Mouse (Mus musculus): ENCODE measurements around the gene Patj. TPM values are rescaled to one million over a fixed set of nuclear protein-coding genes. Genes with fewer than 3 reads are reported as not detected.
A peak's percentile ranks its signal among the peaks of the same experiment; 100 is the strongest.

Patj gene
- polyA plus RNA-seq, 1 experiment from 2014 or later = 8.9 TPM

DNA sequence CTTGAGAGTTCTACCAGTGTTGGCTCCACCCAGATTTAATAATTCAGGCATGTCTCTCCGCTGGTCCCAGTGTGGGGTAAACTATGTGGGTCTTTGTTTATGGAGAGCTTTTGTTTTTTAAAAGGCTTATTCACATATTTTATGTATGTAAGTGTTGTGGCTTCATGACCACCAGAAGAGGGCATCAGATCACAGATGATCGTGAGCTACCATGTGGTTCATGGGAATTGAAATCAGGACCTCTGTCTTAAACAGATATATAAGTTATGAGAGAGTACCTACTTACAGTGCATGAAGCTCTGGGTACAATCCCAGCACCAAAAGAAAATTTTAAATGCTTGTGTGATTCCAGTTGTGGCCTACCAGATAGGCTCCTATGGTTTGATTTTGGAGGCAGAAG, 344.2 kb downstream of the Patj start:
- H3K27me3 ChIP-seq (replicated peaks) = no peaks in the 10 kb centered on the region
- H3K4me1 ChIP-seq = peaks cover 9% of the 10 kb centered on the region; the same call in 1 of the 2 replicates
- no peak overlapping the region for H3K4me3 ChIP-seq
- no peak overlapping the region for H3K4me2 ChIP-seq
- no peak overlapping the region for H3K9ac ChIP-seq
- H3K9me3 ChIP-seq = no peaks in the 10 kb centered on the region
- H3K36me3 ChIP-seq = no peaks in the 10 kb centered on the region
- ATAC-seq (ENCODE audit: extremely low read depth, insufficient number of reproducible peaks, low FRiP score, low TSS enrichment) = no peak
- no peak overlapping the region for H3K27ac ChIP-seq (replicated peaks)
- 43% methylated on average over 2 of the region's 2 CpGs for WGBS

DNA sequence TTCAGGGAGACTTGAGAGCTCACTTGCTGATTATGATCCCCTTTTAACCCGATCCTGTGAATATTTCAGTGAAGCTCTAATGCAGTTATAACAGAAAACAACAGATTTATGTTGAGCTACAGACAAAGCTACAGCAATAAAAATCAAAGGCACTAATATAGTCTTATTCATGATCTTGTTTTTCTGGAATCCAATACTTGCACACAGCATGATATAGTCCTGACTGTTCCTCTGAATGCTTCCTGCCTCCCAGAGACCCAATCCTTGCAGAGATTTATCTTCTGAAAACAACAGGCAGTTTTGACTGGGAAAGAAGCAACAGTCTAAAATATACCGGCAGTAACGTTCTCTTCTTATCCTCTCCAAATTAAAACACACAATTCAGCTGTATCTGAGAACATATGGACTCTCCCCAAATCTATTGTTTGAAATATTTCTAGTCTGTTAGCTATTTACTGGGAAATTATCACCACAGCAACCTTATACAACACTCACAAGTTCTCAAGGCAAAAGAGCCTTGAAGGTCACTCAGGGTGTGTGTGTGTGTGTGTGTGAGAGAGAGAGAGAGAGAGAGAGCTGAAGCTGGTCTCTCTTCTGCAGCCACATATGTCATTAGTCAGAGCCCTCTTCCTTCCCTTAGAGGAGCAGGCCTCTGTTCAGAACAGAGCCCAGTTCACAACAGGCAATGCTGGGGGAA, 347.8 kb downstream of the Patj start:
- Histone ChIP-seq H3K4me2 (no peak overlapping the region), H3K9me3 (no peaks in the 10 kb centered on the region), H3K27ac (replicated peaks) (0 out of 2 replicates have a peak overlapping the region, but pooled peaks have one; percentile 8), H3K4me3 (no peak overlapping the region), H3K4me1 (peaks cover 9% of the 10 kb centered on the region; the same call in 1 of the 2 replicates), H3K36me3 (no peaks in the 10 kb centered on the region), H3K9ac (peak overlapping the region; percentile 5; the same call in 1 of the 2 replicates), H3K27me3 (replicated peaks) (no peaks in the 10 kb centered on the region)
- ATAC-seq (ENCODE audit: extremely low read depth, insufficient number of reproducible peaks, low FRiP score, low TSS enrichment) = no peak
- WGBS = 58% methylated on average over 3 of the region's 3 CpGs

DNA sequence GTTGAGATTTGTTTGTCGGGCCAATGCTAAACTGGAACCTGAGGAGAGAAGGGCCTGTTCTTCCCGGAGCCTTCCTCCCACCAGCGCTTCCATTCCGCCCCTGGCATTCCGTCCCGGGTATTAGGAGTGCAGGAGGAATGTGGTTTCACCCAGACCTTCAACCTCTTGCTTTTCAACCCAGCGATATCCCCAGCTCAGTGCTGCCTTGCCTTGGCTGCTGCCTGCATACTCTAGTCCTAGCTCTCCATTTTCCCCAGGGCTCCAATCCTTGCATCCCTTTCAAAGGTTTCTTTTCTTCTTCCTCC, 348.3 kb downstream of the Patj start:
- H3K27ac ChIP-seq (replicated peaks) = 0 out of 2 replicates have a peak overlapping the region, but pooled peaks have one; percentile 8
- H3K9me3 ChIP-seq = no peaks in the 10 kb centered on the region
- peak overlapping the region; percentile 5; the same call in 1 of the 2 replicates for H3K9ac ChIP-seq
- H3K4me3 ChIP-seq = no peak overlapping the region
- H3K4me2 ChIP-seq = no peak overlapping the region
- WGBS = 14% methylated on average over 7 of the region's 7 CpGs
- peaks cover 9% of the 10 kb centered on the region; the same call in 1 of the 2 replicates for H3K4me1 ChIP-seq
- no peaks in the 10 kb centered on the region for H3K36me3 ChIP-seq
- no peak for ATAC-seq (ENCODE audit: extremely low read depth, insufficient number of reproducible peaks, low FRiP score, low TSS enrichment)
- no peaks in the 10 kb centered on the region for H3K27me3 ChIP-seq (replicated peaks)

DNA sequence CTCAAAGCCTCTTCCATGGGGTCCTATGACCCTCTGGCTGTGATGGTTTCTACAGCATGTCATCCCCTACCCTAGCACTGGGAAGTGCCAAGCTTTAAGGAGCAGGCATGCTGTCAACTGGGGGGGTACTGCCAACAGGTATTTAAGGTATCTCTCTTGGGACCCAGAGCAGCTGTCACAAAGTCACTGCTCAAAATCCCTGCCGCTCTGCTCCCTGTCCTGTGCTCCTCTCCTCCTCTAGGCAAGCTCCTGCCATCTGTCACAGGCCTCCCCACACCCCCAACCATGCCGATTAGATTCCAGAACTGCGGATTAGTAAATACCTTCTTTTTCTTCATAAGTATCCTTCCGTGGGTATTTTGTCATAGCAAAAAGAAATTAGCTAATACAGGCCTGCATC, 358.9 kb downstream of the Patj start:
- Histone ChIP-seq H3K27me3 (replicated peaks) (no peaks in the 10 kb centered on the region), H3K27ac (replicated peaks) (no peak overlapping the region), H3K4me3 (no peak overlapping the region), H3K9me3 (no peaks in the 10 kb centered on the region), H3K9ac (no peak overlapping the region), H3K4me2 (no peak overlapping the region), H3K36me3 (no peaks in the 10 kb centered on the region), H3K4me1 (peaks cover 7% of the 10 kb centered on the region; the same call in 1 of the 2 replicates)
- ATAC-seq (ENCODE audit: extremely low read depth, insufficient number of reproducible peaks, low FRiP score, low TSS enrichment) = no peak
- 74% methylated on average over 4 of the region's 4 CpGs for WGBS

DNA sequence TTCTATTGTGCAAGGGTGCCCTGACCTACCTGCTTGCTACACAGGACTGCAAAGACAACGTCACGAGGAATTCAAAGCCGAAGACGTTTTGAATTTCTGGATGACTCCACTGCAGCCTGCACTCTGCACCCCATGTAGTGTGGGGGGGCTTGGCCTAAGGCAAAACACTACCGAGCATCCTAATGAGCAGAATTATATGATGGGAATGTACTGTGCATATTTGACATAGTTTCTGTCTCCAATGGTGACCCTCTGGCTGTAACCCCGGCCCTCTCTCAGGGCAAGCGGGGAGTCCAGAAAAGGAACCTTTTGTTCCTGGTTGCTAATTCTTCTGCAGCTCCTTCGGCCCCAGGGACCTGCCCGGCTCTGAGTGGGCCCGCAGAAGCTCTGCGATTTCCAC, 360.6 kb downstream of the Patj start:
- H3K4me1 ChIP-seq = peaks cover 7% of the 10 kb centered on the region; the same call in 1 of the 2 replicates
- no peak overlapping the region for H3K4me3 ChIP-seq
- 0 out of 2 replicates have a peak, but pooled peaks cover 3% of the 10 kb centered on the region for H3K36me3 ChIP-seq
- 62% methylated on average over 11 of the region's 11 CpGs for WGBS
- no peak overlapping the region for H3K4me2 ChIP-seq
- H3K9me3 ChIP-seq = no peaks in the 10 kb centered on the region
- H3K27ac ChIP-seq (replicated peaks) = no peak overlapping the region
- no peaks in the 10 kb centered on the region for H3K27me3 ChIP-seq (replicated peaks)
- no peak overlapping the region for H3K9ac ChIP-seq
- no peak for ATAC-seq (ENCODE audit: extremely low read depth, insufficient number of reproducible peaks, low FRiP score, low TSS enrichment)

DNA sequence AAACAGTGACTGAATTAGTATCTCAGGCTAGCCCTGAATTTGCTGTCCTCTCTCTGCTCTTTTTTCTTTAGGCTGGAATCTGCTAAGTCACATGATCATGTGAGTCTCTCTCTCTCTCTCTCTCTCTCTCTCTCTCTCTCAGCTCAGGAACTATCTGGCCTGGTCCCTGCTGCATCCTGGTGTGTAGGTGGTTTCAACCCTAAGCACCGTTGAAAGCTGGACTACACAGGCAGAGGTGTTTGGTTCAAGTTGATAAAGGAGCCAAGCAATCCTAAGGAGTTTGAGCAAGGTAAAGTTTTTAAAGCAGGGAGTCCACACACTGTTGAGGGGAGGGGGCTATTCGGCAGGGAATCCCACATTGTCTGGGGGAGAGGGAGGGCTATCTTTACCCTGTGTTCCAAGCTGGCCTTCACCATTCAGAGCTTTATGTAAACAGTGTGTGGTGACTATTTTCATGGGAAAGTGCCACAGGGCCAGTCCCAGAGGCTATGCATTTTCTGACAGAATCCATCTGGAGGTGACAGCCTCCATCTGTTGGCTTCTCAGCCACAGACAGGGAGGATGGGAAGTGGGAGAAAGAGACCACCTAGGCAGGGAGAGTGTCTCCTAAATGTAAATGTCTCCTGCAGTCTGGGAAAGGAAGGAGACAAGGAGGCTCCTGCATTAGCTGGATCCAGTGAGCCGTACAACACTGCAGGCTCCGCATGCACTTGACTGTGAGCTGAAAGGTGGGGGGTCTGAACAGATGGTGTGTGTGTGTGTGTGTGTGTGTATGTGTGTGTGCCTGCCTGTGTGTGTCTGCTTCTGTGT, 362.6 kb downstream of the Patj start:
- Histone ChIP-seq H3K27ac (replicated peaks) (peak overlapping the region; percentile 48; the same call in 1 of the 2 replicates), H3K27me3 (replicated peaks) (no peaks in the 10 kb centered on the region), H3K4me1 (peaks cover 7% of the 10 kb centered on the region; the same call in 1 of the 2 replicates), H3K9me3 (no peaks in the 10 kb centered on the region), H3K4me2 (no peak overlapping the region), H3K9ac (no peak overlapping the region), H3K36me3 (0 out of 2 replicates have a peak, but pooled peaks cover 6% of the 10 kb centered on the region), H3K4me3 (no peak overlapping the region)
- 36% methylated on average over 4 of the region's 4 CpGs for WGBS
- ATAC-seq (ENCODE audit: extremely low read depth, insufficient number of reproducible peaks, low FRiP score, low TSS enrichment) = no peak

DNA sequence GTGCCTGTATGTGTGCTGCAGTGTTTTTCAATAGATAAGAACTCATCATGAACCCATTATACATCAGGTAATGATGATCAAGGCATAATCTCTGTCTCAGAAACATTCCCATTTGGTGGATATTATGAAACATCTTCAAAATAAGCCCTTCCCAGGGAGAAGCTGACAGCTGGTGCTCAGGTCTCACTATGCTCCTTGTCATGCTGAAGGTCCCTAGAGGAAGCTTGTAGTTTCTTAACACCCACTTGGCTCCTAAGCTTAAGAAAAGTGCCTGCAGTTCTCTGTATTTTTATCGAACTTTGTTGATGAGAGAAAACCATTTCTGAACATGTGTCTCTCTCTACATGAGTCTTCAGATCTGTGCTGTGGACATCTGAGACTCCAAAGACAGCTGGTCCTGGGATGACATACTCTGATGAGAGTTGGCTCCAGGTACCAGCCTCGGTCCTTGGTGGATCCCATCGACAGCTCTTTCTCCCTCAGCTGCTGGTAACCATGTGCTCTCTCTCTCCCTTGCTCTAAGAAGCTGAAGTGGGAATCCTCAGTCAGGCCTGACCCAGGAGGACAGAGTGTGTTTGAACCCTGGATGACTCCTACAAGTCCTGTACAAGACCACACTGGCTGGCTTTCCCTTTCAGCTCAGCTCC, 363.4 kb downstream of the Patj start:
- Histone ChIP-seq H3K27ac (replicated peaks) (no peak overlapping the region; the same call in 1 of the 2 replicates), H3K36me3 (0 out of 2 replicates have a peak, but pooled peaks cover 6% of the 10 kb centered on the region), H3K4me1 (peaks cover 7% of the 10 kb centered on the region; the same call in 1 of the 2 replicates), H3K9me3 (no peaks in the 10 kb centered on the region), H3K4me3 (no peak overlapping the region), H3K4me2 (no peak overlapping the region), H3K27me3 (replicated peaks) (no peaks in the 10 kb centered on the region), H3K9ac (no peak overlapping the region)
- WGBS = 65% methylated on average over 3 of the region's 3 CpGs
- no peak for ATAC-seq (ENCODE audit: extremely low read depth, insufficient number of reproducible peaks, low FRiP score, low TSS enrichment)

DNA sequence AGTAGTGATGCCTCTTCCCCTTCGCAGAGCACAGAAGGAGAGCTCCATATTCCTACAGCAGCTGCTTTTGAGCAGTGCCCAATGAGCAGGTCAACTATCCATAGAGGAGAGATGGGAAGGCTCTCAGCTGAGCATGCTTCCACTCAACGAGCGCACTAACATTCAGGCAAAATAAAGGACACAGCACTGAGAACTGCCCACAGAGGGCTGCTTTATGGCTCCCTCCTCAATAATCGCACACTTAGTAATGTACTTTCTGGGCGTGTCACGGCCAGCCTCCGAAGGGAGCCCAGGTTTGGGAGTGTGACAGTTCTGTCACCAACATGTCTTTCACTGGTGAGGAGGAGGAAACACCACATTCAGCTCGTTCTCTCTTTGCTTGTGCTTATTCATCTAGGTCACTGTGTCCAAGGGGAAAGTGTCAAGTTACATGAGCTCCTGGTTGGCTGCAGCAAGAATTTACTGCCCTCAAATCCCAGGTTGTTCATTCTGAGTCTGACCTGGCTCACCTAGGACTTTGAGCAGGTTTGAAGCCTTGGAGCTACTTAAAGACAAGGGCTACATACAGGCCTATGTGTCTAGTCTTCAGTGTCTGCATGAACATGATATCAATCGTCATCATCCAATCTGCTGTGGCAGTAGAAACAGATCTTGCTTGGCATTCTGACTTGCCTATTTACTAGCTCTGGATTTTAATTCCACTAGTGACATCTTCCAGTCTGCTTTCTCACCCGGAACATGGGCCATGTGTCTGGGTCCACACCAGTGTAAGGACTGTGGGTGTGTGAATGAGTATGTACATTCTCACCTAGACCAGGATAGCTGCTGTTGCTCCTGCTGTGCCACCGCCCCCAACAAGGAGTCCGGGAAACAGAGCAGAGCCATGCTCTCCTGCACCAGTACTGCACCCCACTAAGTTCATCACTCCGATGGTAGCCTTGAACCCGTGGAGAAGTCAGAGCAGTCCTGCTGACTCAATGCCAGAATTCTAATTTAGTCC, 371.8 kb downstream of the Patj start:
- Histone ChIP-seq H3K4me1 (peaks cover 9% of the 10 kb centered on the region), H3K9ac (no peak overlapping the region), H3K9me3 (peaks cover 5% of the 10 kb centered on the region; the same call in 1 of the 2 replicates), H3K4me2 (no peak overlapping the region), H3K36me3 (peaks cover 17% of the 10 kb centered on the region), H3K4me3 (no peak overlapping the region), H3K27ac (replicated peaks) (no peak overlapping the region), H3K27me3 (replicated peaks) (no peaks in the 10 kb centered on the region)
- 59% methylated on average over 14 of the region's 14 CpGs for WGBS
- ATAC-seq (ENCODE audit: extremely low read depth, insufficient number of reproducible peaks, low FRiP score, low TSS enrichment) = no peak
